Mouse (Mus musculus): ENCODE results near the gene Neurod1. TPM values are rescaled to one million over a fixed set of nuclear protein-coding genes. Genes with fewer than 3 reads are reported as not detected.

Neurod1 gene
- polyA plus RNA-seq, 1 experiment from 2014 or later: not detected

DNA sequence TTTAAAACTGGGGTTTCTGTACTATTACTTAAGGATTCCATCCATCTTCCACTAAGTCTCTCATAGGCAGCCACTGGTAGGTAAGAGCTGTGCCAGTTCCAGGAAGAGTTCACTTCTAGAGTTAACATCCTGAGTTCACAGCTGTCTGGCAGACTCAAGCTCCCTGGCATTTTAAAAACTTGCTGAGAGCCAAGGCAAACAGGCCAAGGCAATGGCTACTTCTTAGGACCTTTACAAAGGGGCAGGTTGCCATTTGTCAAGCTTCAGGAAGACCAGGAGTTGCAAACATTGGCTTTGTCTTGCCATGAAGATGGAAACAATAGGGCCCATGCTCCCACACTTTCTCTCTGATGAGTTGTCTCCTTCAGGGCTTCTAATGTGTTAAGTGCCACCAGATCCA, 26.5 kb downstream of the Neurod1 start:
- peaks cover 11% of the 10 kb centered on the region for H3K4me1 ChIP-seq
- ATAC-seq (ENCODE audit: insufficient number of reproducible peaks, low FRiP score, low TSS enrichment, low read depth): no peak
- H3K4me3 ChIP-seq: no peak overlapping the region
- 0 out of 2 replicates have a peak, but pooled peaks cover 6% of the 10 kb centered on the region for H3K27me3 ChIP-seq
- no peak overlapping the region for H3K9ac ChIP-seq
- no peak overlapping the region for H3K4me2 ChIP-seq
- no peak overlapping the region for H3K27ac ChIP-seq
- no peaks in the 10 kb centered on the region for H3K36me3 ChIP-seq
- H3K9me3 ChIP-seq: no peaks in the 10 kb centered on the region

- no peak overlapping the region for H3K27ac ChIP-seq
- no peak for ATAC-seq (ENCODE audit: insufficient number of reproducible peaks, low FRiP score, low TSS enrichment, low read depth)
- no peak overlapping the region for H3K9ac ChIP-seq
- H3K36me3 ChIP-seq: no peaks in the 10 kb centered on the region
- H3K4me1 ChIP-seq: peaks cover 11% of the 10 kb centered on the region
- no peak overlapping the region for H3K4me2 ChIP-seq
- H3K27me3 ChIP-seq: 0 out of 2 replicates have a peak, but pooled peaks cover 6% of the 10 kb centered on the region
- 15% methylated on average over 6 of the region's 6 CpGs for WGBS
- no peaks in the 10 kb centered on the region for H3K9me3 ChIP-seq
- no peak overlapping the region for H3K4me3 ChIP-seq
Measured at GRCm38 (mm10) chr2:79429650-79430049, 26.9 kb downstream of the Neurod1 start.

DNA sequence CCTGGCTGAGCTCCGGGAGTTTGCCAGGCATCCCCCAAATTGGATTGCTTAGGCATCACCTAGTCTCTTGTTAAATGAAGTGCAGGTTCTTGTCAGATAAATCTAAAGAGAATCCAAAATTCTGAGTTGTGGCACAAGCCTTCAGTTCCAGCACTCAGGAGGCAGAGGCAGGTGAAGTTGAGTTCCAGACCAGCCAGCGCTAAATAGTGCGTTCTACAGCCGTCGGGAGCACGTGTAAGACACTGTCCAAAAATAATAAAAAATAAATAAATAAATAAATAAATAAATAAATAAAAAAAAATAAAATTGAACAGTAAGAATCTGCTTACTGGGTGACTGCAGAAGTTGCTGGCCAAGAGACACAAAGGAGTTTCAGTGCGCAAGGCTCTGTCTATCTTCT, 27.4 kb downstream of the Neurod1 start:
- Histone ChIP-seq H3K4me1 (peaks cover 11% of the 10 kb centered on the region), H3K4me2 (peak overlapping the region; percentile 81), H3K9ac (no peak overlapping the region), H3K27me3 (0 out of 2 replicates have a peak, but pooled peaks cover 6% of the 10 kb centered on the region), H3K9me3 (no peaks in the 10 kb centered on the region), H3K36me3 (no peaks in the 10 kb centered on the region), H3K4me3 (peak overlapping the region; percentile 39), H3K27ac (no peak overlapping the region)
- 14% methylated on average over 7 of the region's 7 CpGs for WGBS
- no peak for ATAC-seq (ENCODE audit: insufficient number of reproducible peaks, low FRiP score, low TSS enrichment, low read depth)

DNA sequence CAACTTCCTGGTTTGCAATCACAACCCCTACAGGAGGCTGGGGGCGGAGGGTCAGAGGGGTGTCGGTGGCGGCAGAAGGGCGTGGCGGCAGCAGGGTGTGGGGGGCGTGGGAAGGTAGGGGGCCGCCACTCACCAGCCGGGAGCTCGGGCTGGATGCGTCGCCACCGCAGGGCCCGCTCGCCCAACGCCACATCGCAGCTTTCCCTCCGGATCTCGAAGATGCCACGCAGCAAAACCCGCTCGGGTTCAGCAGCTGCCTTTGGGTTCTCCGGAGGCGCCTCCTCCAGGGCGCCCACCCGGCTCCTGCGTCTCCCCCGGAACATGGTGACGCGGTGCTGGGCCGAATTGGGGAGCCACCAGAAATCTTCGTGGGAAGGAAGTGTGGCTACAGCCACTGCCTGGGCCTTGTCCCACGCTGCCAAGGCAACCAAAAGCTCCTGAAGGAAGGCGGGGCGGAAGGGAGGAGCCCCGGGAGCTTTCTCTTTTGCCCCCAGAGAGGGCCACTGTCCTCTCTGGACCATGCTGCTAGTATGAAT, 27.9 kb downstream of the Neurod1 start:
- H3K9me3 ChIP-seq: no peaks in the 10 kb centered on the region
- peaks cover 11% of the 10 kb centered on the region for H3K4me1 ChIP-seq
- no peak overlapping the region for H3K27ac ChIP-seq
- H3K27me3 ChIP-seq: 0 out of 2 replicates have a peak, but pooled peaks cover 6% of the 10 kb centered on the region
- WGBS: under 1% methylated on average over 34 of the region's 35 CpGs
- peak overlapping the region; percentile 81 for H3K4me2 ChIP-seq
- H3K36me3 ChIP-seq: no peaks in the 10 kb centered on the region
- H3K9ac ChIP-seq: no peak overlapping the region
- ATAC-seq (ENCODE audit: insufficient number of reproducible peaks, low FRiP score, low TSS enrichment, low read depth): no peak
- peak overlapping the region; percentile 39 for H3K4me3 ChIP-seq

- 0 out of 2 replicates have a peak, but pooled peaks cover 6% of the 10 kb centered on the region for H3K27me3 ChIP-seq
- H3K36me3 ChIP-seq: no peaks in the 10 kb centered on the region
- H3K4me2 ChIP-seq: peak overlapping the region; percentile 81; the same call in 1 of the 2 replicates
- H3K4me1 ChIP-seq: peaks cover 11% of the 10 kb centered on the region
- ATAC-seq (ENCODE audit: insufficient number of reproducible peaks, low FRiP score, low TSS enrichment, low read depth): no peak
- no peaks in the 10 kb centered on the region for H3K9me3 ChIP-seq
- no peak overlapping the region for H3K4me3 ChIP-seq
- no peak overlapping the region for H3K9ac ChIP-seq
- 8% methylated on average over 6 of the region's 6 CpGs for WGBS
- no peak overlapping the region for H3K27ac ChIP-seq
Measured at GRCm38 (mm10) chr2:79428022-79428421, 28.5 kb downstream of the Neurod1 start.

DNA sequence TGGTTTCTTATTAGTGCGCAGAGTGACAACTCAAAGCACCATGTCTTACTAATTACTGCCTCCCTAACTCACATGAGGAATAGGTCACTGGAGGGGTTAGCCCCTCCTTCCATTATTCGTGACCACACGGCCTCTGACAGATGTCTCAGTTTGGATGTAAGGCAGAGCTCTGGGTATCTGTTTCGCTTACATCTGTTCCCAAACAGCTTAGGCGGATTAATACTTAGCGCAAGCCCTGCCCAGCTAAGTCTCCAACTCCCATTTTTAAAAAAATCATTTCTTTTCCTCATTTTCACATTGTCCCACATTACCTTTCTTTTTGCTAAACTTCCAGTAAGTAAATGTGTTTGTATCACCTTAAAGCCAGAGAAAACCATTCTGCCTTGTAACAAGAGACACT, 34.9 kb downstream of the Neurod1 start:
- no peaks in the 10 kb centered on the region for H3K4me1 ChIP-seq
- H3K27me3 ChIP-seq: no peaks in the 10 kb centered on the region
- 42% methylated on average over 6 of the region's 6 CpGs for WGBS
- H3K9ac ChIP-seq: no peak overlapping the region
- H3K27ac ChIP-seq: no peak overlapping the region
- no peak for ATAC-seq (ENCODE audit: insufficient number of reproducible peaks, low FRiP score, low TSS enrichment, low read depth)
- no peak overlapping the region for H3K4me3 ChIP-seq
- H3K36me3 ChIP-seq: no peaks in the 10 kb centered on the region
- H3K9me3 ChIP-seq: no peaks in the 10 kb centered on the region
- H3K4me2 ChIP-seq: no peak overlapping the region

GRCm38 (mm10) chr2:79414505-79414904, 42.0 kb downstream of the Neurod1 start:
- ATAC-seq (ENCODE audit: insufficient number of reproducible peaks, low FRiP score, low TSS enrichment, low read depth): no peak
- no peaks in the 10 kb centered on the region for H3K9me3 ChIP-seq
- no peak overlapping the region for H3K4me2 ChIP-seq
- no peak overlapping the region for H3K9ac ChIP-seq
- no peaks in the 10 kb centered on the region for H3K4me1 ChIP-seq
- H3K36me3 ChIP-seq: no peaks in the 10 kb centered on the region
- no peak overlapping the region for H3K27ac ChIP-seq
- WGBS: 76% methylated on average over 7 of the region's 7 CpGs
- H3K4me3 ChIP-seq: no peak overlapping the region
- no peaks in the 10 kb centered on the region for H3K27me3 ChIP-seq

- 66% methylated on average over 3 of the region's 3 CpGs for WGBS
- no peak overlapping the region for H3K4me2 ChIP-seq
- H3K27ac ChIP-seq: no peak overlapping the region
- H3K4me1 ChIP-seq: no peaks in the 10 kb centered on the region
- no peak for ATAC-seq (ENCODE audit: insufficient number of reproducible peaks, low FRiP score, low TSS enrichment, low read depth)
- no peaks in the 10 kb centered on the region for H3K9me3 ChIP-seq
- H3K36me3 ChIP-seq: no peaks in the 10 kb centered on the region
- no peaks in the 10 kb centered on the region for H3K27me3 ChIP-seq
- H3K4me3 ChIP-seq: no peak overlapping the region
- no peak overlapping the region for H3K9ac ChIP-seq
Measured at GRCm38 (mm10) chr2:79410903-79411255, 45.7 kb downstream of the Neurod1 start.

GRCm38 (mm10) chr2:79410247-79410902, 46.2 kb downstream of the Neurod1 start:
- no peaks in the 10 kb centered on the region for H3K4me1 ChIP-seq
- no peak for ATAC-seq (ENCODE audit: insufficient number of reproducible peaks, low FRiP score, low TSS enrichment, low read depth)
- H3K4me2 ChIP-seq: no peak overlapping the region
- no peaks in the 10 kb centered on the region for H3K27me3 ChIP-seq
- no peak overlapping the region for H3K9ac ChIP-seq
- no peak overlapping the region for H3K4me3 ChIP-seq
- no peaks in the 10 kb centered on the region for H3K9me3 ChIP-seq
- H3K36me3 ChIP-seq: no peaks in the 10 kb centered on the region
- no peak overlapping the region for H3K27ac ChIP-seq
- 57% methylated on average over 15 of the region's 15 CpGs for whole genome bisulfite sequencing

DNA sequence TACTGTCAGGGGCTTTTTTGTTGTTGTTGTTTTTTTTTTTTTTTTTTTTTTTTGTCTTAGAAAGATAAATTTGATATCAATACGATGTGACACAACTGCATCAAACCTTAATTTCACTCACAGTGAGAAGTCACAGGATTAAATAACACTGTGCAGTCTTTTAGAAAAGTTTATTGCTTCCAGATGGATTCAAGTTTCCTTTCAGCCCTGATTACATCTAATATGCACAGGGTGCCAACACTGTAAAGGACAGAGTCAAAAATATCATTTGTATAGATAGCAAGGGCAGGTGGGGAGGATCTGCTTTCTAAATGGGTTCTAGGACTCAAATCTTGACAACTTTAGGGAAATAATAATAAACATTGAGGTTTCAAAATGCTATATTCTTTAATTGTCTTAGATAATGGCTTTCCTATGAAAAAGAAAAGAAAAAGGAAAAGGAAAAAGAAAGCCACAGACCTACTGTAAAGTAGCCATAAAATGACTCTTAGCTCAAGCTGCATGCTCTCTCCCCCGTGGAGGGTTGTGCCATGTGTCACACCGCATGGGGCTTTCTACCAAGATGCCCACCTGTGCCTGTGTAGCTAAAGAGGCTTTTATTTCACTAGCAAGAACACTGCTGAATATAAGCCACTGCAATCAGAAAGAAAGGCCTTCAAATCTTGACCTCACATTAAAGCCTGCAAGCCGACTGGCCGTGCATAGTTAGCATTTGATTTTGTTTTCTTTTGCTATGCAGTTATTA, 50.7 kb downstream of the Neurod1 start:
- H3K9ac ChIP-seq: no peak overlapping the region
- no peak for ATAC-seq (ENCODE audit: insufficient number of reproducible peaks, low FRiP score, low TSS enrichment, low read depth)
- no peaks in the 10 kb centered on the region for H3K27me3 ChIP-seq
- H3K4me3 ChIP-seq: no peak overlapping the region
- H3K4me2 ChIP-seq: no peak overlapping the region
- H3K4me1 ChIP-seq: no peaks in the 10 kb centered on the region
- H3K9me3 ChIP-seq: no peaks in the 10 kb centered on the region
- H3K27ac ChIP-seq: no peak overlapping the region
- 56% methylated on average over 5 of the region's 5 CpGs for WGBS
- no peaks in the 10 kb centered on the region for H3K36me3 ChIP-seq

All from limb, embryonic 15.5 days (tissue).